Mouse (Mus musculus) spleen, adult 2 months (tissue): ENCODE data around the gene Phf5a. TPM values are rescaled to one million over a fixed set of nuclear protein-coding genes. Genes with fewer than 3 reads are reported as not detected.

Experiments
- DNase-seq, 2 experiments: peaks; one replicate each; pipeline versions ENCODE4 v3.0.0 to v3.0.0-alpha.2; 2012 to 2021; ENCODE audit warnings: low spot score in 2 of 2, low read depth in 1 of 2
- H3K27ac ChIP-seq: fragments of 200-500 bp; 2 replicates; pipeline ENCODE4 v1.5.1; 2012; ENCODE audit warnings: low read length, inconsistent platforms; ENCODE audit not compliant: insufficient read depth
- H3K27me3 ChIP-seq: fragments of 200-500 bp; 2 replicates; pipeline ENCODE4 v1.6.1; 2012; ENCODE audit warnings: mild to moderate bottlenecking, moderate library complexity, low read length, inconsistent platforms; ENCODE audit not compliant: control insufficient read depth, insufficient read depth
- H3K36me3 ChIP-seq: fragments of 200-500 bp; 2 replicates; pipeline ENCODE4 v1.6.1; 2012; ENCODE audit warnings: mild to moderate bottlenecking, low read length, inconsistent platforms; ENCODE audit not compliant: control insufficient read depth, insufficient read depth
- H3K4me1 ChIP-seq: fragments of 200-500 bp; 2 replicates; pipeline ENCODE4 v1.6.1; 2011; ENCODE audit warnings: inconsistent platforms; ENCODE audit not compliant: control insufficient read depth, insufficient read depth, insufficient read length
- H3K4me3 ChIP-seq: fragments of 200-500 bp; 2 replicates; pipeline ENCODE4 v1.5.1; 2011; ENCODE audit warnings: mild to moderate bottlenecking, inconsistent platforms; ENCODE audit not compliant: insufficient read depth, insufficient read length; ENCODE audit errors: extremely low read depth
- CTCF ChIP-seq: fragments of 200-500 bp; IDR thresholded peaks from 2 replicates; pipeline ENCODE4 v1.5.1; 2011; ENCODE audit warnings: mild to moderate bottlenecking, inconsistent platforms; ENCODE audit not compliant: insufficient read depth, insufficient read length, insufficient replicate concordance; ENCODE audit errors: extremely low read depth
- POLR2A ChIP-seq: fragments of 200-500 bp; IDR thresholded peaks from 2 replicates; pipeline ENCODE4 v1.6.1; 2011; ENCODE audit warnings: low read depth, low read length, inconsistent platforms
- WGBS: fragments of 180-500 bp; shearing (Covaris S2); methylation state at CpG from one replicate; pipeline ENCODE4 v1.1.7; 2018; 5-methylcytosine and 5-hydroxymethylcytosine counted together
- polyA plus RNA-seq: library from polyadenylated mRNA; depleted of rRNA; stranded (reverse); fragments of >200 nt; gene quantifications from 2 replicates; pipeline ENCODE4 v1.2.3, GENCODE M21; 2012; rRNA removed

Gene Phf5a
- 22.7 and 29.8 TPM in 2 replicates for polyA plus RNA-seq

- peaks cover 4% of the 10 kb centered on the region for H3K4me1 ChIP-seq
- WGBS = under 1% methylated on average over 30 of the region's 30 CpGs
Measured at GRCm38 (mm10) chr15:81871604-81872261, at the start of gene Phf5a. TSS of gene Phf5a (minus strand) at chr15:81871911.

GRCm38 (mm10) chr15:81921255-81921654 lies 49.5 kb upstream of the Phf5a start:
- Histone ChIP-seq H3K27ac (no peak overlapping the region), H3K27me3 (no peaks in the 10 kb centered on the region), H3K36me3 (peaks cover 1% of the 10 kb centered on the region), H3K4me3 (no peak overlapping the region), H3K4me1 (peaks cover 2% of the 10 kb centered on the region)
- no peak for TF ChIP-seq CTCF
- TF ChIP-seq POLR2A = no peak
- 89% methylated on average over 5 of the region's 5 CpGs for WGBS
- DNase-seq = no peak

More at GRCm38 (mm10) chr15:81871604-81872261, at the start of gene Phf5a:
- no peak for TF ChIP-seq CTCF
- peak; percentile 7 for TF ChIP-seq POLR2A
- peak; percentile 79 to 96 for DNase-seq
- peak within 1 kb of the TSS; percentile 99 for H3K27ac ChIP-seq
- no peaks in the 10 kb centered on the region for H3K27me3 ChIP-seq
- peaks cover 22% of the 10 kb centered on the region for H3K36me3 ChIP-seq
- peak within 1 kb of the TSS; percentile 94 for H3K4me3 ChIP-seq

GRCm38 (mm10) chr15:81920546-81921217 lies 49.0 kb upstream of the Phf5a start:
- TF ChIP-seq POLR2A = no peak
- no peak for TF ChIP-seq CTCF
- 88% methylated on average over 10 of the region's 10 CpGs for WGBS
- H3K36me3 ChIP-seq = peaks cover 6% of the 10 kb centered on the region
- H3K4me1 ChIP-seq = peaks cover 2% of the 10 kb centered on the region; the same call in 1 of the 2 replicates
- no peaks in the 10 kb centered on the region for H3K27me3 ChIP-seq
- no peak for DNase-seq
- no peak overlapping the region for H3K27ac ChIP-seq
- H3K4me3 ChIP-seq = no peak overlapping the region

GRCm38 (mm10) chr15:81919062-81919461 lies 47.4 kb upstream of the Phf5a start:
- TF ChIP-seq CTCF (no peak), POLR2A (no peak)
- WGBS = 84% methylated on average over 5 of the region's 5 CpGs
- DNase-seq = no peak

GRCm38 (mm10) chr15:81917621-81918463 lies 46.1 kb upstream of the Phf5a start:
- TF ChIP-seq POLR2A = no peak
- peak; percentile 93; the same call in 1 of the 2 replicates for TF ChIP-seq CTCF
- no peaks in the 10 kb centered on the region for H3K4me1 ChIP-seq
- 68% methylated on average over 6 of the region's 6 CpGs for WGBS
- H3K36me3 ChIP-seq = peaks cover 30% of the 10 kb centered on the region
- no peaks in the 10 kb centered on the region for H3K27me3 ChIP-seq
- peak; percentile 45 to 78 for DNase-seq
- H3K27ac ChIP-seq = no peak overlapping the region
- no peak overlapping the region for H3K4me3 ChIP-seq

More at GRCm38 (mm10) chr15:81919062-81919461, 47.4 kb upstream of the Phf5a start:
- Histone ChIP-seq H3K27me3 (no peaks in the 10 kb centered on the region), H3K4me3 (no peak overlapping the region), H3K36me3 (peaks cover 18% of the 10 kb centered on the region), H3K4me1 (no peaks in the 10 kb centered on the region), H3K27ac (no peak overlapping the region)

- Histone ChIP-seq H3K27me3 (no peaks in the 10 kb centered on the region), H3K27ac (no peak overlapping the region), H3K4me3 (no peak overlapping the region), H3K4me1 (no peaks in the 10 kb centered on the region), H3K36me3 (peaks cover 34% of the 10 kb centered on the region)
- DNase-seq = no peak
- 88% methylated on average over 12 of the region's 12 CpGs for WGBS
- TF ChIP-seq CTCF (no peak), POLR2A (no peak)
Measured at GRCm38 (mm10) chr15:81917201-81917600, 45.5 kb upstream of the Phf5a start.
